Mouse (Mus musculus) adrenal gland, postnatal 25 days (tissue): ENCODE measurements around the gene Ttbk1. TPM values are rescaled to one million over a fixed set of nuclear protein-coding genes. Genes with fewer than 3 reads are reported as not detected.

Experiments used
- DNase-seq: peaks from one replicate; pipeline ENCODE4 v3.0.0; 2021; ENCODE audit warnings: mixed read lengths
- total RNA-seq: library from RNA; stranded (reverse); gene quantifications from 2 replicates; pipeline ENCODE4 v1.2.3, GENCODE M21; 2021

Gene Ttbk1
- total RNA-seq, 1 experiment from 2014 or later: 0.55 TPM

DNA sequence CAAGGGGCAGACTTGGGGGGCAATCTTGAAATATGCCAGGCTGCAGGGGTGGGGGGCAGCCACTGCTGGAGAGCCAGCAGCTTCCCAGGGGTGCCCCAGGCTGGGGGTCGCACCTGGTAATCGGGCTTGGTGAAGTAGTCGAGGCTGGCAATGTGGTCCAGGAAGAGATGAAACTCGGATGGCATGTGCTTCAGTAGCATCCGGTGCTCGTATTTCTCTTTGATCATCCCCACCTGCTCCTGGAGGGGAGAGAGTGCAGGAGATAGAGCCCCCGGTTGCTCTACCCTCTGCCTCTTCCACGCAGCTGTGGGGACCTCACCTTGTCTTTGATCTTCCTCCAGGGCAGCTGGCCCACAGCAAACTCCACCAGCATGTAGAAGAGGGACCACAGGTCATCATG, 10.9 kb downstream of the Ttbk1 start:
- DNase-seq: no peak

DNA sequence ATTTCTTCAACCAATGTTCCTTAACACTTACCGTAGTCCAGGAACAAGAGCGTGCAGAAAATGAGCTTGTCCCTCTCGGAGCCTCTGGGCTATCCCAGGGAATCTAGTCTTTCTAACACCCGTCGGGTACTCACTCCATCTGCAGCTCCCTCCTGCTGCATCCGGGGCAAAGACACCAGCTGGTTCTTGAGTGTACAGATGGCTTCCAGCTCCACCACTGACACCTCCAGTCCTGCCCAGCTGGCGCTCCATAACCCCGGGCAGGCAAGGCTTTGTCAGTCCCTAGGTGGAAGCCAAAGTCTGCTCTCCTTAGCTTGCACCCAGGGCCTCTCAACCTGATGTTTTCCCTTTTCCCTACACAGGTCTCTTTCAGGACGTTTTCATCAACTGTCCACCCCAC, 19.6 kb downstream of the Ttbk1 start:
- no peak for DNase-seq

- peak; percentile 42 for DNase-seq
Observed at GRCm38 (mm10) chr17:46462226-46462625, 25.2 kb downstream of the Ttbk1 start.

- no peak for DNase-seq
Observed at GRCm38 (mm10) chr17:46461347-46461746, 26.1 kb downstream of the Ttbk1 start.

DNA sequence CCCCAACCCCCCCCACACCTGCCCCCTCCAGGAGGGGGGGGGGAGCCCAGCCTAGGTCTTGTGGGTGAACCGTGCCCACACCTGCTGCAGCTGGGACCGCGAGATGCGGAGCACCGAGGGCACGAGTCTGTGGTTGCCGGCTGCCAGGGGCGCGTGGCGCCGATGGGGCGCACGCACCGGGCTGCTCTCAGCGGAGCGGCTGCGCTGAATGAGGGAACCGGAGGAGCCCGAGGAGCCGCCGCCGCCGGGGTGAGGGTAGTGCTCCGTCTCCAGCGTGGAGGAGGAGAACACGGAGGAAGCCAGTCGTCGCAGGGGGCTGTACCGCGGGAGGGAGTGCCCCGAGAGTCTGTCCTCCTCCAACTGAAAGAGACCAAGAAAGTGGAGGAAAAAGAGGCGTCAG, 26.8 kb downstream of the Ttbk1 start:
- no peak for DNase-seq

DNA sequence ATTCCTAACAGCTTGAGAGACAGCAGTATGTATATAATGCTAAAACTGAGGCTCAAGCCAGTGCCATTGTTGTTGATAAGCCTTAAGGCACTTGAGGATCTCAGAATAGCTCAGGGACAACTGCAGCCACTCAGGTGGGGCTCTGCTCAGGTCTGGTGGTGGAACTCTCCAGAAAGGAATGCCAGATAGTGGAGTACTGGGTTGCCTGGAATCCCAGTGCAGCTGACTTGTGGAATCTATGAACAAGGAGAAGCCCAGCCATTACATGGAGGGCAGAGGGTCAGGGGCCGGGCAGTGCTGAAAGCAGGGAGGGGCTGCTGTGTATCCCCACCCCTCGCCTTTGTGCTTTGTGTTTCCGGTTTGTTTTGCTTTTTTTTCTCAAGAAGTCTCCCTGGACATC, 29.0 kb downstream of the Ttbk1 start:
- no peak for DNase-seq

DNA sequence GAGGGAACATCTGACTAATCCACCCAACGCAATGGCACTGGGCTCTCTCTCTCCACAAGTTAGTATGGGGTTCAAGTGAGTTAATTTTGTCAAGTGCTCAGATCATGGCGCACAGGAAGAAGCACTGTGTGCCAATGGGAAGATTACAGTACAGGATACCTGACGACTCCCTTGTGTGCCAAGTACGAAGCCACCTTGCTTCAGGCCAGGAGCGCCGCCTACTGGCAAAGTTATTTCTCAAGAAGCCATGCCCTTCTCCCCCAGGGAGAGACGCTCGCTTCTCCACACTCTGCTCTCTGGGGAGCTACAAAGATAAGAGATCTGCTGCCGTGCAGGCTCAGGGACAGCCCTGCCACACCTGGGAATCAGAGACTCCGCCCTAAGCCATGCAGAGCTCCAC, 29.7 kb downstream of the Ttbk1 start:
- peak; percentile 63 for DNase-seq

DNA sequence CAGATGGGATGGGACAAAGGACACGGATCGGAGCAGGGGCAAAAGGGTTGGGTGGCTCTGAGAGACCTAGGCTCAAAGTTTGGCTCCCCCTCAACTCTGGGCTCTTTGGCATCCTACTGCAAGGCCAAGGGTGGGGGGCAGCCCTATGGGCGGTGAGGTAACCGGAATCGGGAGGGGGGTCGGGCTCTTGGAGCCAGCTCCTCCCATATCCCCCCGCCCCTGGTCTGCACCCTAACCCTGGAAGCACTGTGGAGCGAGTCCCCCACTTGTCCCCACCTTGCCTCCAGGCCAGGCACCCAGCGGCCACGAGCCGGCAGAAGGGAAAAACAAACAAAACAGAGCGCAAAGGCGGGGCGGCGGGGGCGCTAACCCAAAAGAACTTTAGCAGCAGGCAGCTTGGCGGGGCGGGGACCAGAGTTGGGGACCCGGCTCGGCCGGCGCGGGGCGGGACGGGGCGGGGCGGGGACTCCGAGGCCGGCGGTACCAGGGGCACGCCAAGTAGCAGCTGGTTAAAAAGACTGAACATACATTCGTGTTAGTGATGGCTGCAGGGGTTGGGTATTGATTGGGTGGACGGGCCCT, 32.3 kb downstream of the Ttbk1 start:
- peak; percentile 33 for DNase-seq

DNA sequence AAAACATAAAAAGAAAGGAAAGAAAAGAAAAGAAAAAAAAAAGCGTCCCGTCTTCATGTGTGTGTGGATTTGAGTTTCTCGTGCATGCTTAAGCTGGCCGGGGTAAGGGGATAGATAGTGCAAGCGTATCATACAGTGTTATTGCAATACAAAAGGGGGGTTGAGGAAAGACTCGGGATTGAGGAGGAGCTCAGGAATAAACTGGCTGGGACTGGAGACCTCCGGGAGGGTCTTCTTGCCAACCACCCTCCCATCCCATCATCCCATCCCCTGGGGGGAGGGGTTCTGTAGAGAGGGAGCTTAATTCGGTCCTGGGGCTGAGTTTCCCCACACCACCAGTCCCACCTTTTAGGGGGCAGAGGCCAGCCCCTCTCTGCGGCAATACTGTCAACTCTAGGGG, 32.9 kb downstream of the Ttbk1 start:
- DNase-seq: no peak

DNA sequence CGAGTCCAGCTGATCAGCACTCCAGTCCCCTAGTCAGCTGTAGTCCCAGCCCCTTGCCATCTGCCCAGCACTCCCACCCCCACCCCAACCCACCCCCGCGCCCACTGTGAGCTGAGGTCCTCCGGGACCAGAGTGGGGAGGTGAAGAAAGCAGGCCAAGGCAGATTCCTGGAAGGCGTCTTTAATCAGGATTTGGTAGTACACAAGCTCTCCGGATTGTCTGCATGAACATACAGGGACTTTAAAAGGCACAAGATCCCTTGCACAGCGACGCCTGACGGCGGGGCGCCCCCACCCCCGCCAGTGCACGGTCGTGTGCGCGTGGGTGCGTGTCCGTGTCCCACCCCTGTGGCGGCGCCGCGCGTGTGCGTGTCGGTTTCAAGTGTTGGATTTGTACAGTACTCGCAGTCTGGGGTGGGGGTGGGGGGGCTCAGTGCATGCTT, 33.5 kb downstream of the Ttbk1 start:
- no peak for DNase-seq

DNA sequence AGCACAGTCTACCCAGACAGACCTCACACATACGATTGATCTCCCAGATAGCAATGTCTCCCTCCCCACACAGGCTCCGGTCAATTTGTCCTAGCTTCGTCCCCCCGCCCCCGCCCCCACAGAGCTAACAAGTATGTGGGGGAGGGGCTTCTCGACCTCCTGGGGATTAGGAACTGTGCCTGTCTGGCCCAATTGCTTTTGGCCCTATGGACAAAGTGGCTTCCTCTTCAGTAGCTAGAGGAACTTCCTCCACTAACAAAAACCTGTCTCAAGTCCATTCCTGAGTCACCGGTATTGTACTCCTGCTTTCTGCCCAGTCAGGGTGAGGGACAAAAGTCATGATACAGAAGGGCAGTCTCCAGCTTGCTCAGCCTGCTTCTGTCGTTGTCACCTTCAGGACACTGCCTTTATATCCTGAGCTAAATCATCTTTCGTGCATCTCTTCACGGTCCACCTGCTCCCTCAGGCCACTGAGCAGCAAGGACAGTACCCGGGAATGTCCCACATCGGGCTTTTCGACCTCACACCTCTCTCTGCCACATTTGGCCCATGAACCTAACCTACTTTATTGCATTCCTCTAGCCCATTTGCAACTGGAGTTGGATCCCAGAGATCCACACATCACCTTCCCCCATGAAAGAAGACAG, 34.0 kb downstream of the Ttbk1 start:
- no peak for DNase-seq

DNA sequence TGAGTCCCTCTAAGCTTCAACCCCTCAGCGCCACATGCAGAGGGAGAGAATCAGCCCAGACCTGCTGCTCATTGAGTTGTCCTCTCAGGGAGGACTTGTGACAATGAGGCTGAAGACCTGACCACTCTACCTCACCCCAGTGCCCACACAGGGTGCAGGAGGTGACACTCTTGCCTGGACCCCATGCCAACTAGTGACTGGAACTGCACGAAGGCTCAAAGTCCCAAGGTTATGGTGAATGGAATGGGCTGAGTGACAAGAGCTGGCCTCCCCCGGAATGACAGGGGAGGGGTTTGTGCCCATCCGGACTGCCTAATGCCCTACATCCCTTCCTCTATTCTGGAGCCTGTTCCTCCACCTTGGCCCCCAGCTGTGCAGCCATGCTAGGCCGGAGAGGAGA, 34.8 kb downstream of the Ttbk1 start:
- DNase-seq: no peak

GRCm38 (mm10) chr17:46446264-46446663, 41.2 kb downstream of the Ttbk1 start:
- no peak for DNase-seq

DNA sequence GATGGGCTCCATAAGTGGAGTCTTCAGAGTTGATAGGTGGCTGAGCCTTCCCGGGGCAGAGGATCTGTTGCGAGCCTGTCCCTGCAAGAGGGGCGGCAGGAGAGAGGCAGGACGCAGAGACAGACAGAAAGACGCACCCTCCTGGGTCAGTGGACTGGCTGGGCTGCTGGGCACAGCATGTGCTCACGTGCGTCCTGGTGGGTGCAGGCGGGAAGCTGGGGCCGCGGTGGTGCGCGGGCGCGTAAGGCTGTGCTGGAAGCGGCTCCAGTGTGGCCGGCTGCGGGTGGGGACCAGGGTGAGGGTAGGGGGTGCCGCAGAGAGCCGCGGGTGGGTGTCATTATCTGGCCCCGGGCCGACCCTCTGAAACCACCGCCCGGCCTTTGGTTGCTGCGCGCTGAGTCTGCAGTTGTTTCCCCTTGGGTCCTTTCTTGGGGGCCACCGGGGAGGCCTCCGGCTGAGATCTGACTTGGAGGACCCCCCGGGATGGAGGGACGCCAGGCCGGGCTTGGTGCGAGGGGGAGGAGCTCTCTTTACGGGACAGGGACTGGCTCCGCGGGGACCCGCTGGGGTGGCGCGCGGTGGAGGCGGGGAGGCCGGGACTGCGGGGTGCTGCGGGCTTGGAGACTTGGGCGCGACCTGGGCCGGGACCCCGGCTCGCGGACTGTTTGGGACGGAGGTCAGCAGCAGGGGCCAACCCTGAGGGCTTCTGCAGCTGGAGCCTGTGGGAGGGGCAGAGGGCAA, 42.5 kb downstream of the Ttbk1 start:
- no peak for DNase-seq

- no peak for DNase-seq
Observed at GRCm38 (mm10) chr17:46439176-46439575, 48.3 kb downstream of the Ttbk1 start.

- no peak for DNase-seq
Observed at GRCm38 (mm10) chr17:46438298-46438873, 49.1 kb downstream of the Ttbk1 start, which contains the start of gene Slc22a7. TSS of gene Slc22a7 (minus strand) at chr17:46438457.

GRCm38 (mm10) chr17:46436672-46437366, 50.7 kb downstream of the Ttbk1 start:
- no peak for DNase-seq

DNA sequence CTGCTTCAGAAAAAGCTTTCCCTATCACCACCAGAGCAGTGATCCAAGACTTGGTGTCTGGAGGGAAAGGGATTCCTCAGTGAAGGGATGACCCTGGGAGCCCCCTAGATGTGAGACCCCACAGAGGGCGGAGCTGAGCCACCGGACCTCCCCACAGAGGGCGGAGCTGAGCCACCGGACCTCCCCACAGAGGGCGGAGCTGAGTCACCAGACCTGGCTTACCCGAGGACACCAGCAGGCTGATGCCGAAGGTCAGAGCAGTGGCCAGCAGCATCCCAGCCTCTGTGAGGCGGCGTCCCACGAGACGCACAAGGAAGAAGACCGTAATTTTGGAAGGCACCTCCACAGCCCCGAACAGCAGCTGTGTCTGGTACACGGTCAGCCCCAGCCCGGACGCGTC, 53.8 kb downstream of the Ttbk1 start:
- DNase-seq: peak; percentile 56

DNA sequence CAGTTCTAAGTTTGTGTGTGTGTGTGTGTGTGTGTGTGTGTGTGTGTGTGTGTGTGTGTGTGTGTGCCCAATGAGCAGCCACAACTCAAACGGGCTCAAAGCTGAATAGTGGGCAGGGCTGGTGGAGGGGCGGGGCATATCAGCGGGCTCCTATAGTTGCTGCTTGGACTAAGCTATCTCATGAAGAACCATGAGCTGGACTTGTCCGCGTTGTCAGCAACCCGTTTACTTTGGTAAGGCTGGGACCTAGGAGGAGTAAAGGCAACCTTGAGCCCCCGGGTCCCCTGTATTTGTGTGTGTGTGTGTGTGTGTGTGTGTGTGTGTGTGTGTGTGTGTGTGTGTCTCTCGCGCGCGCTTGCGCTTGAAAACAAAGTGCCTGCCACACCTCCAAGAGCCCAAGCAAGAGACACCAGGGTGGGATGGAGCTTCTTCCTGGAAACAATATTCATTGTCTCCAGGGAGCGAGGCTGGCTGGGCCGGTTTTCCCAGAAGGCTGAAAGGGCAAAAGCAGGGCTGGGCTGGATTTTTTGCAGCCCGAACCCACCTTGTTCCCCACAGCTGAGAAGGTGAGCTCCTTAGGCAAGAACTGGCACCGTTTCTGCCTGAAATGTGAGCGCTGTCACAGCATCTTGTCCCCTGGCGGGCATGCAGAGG, 58.6 kb downstream of the Ttbk1 start, which contains the start of gene Crip3:
Gene Crip3 (plus strand): TSS at position 166 of the 654 bp plus-strand sequence.
- DNase-seq: peak; percentile 29

GRCm38 (mm10) chr17:46426496-46426895, 61.0 kb downstream of the Ttbk1 start:
- DNase-seq: no peak

DNA sequence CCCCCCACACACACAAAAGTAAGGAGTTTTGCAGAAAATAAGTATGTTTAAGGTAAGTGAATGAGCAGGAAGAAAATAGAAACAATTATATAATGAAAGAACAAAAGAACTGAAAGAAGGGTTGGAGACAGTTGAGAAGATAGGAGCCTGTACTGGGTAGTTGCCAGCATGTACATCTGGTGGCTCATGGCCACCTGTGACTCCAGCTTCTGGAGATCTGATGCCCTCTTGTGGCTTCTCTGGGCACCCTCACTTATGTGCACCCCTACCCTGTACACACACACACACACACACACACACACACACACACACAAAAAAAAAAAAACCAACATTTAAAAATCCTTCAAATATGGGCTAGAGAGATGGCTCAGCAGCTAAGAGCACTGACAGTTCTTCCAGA, 67.8 kb downstream of the Ttbk1 start:
- DNase-seq: no peak

DNA sequence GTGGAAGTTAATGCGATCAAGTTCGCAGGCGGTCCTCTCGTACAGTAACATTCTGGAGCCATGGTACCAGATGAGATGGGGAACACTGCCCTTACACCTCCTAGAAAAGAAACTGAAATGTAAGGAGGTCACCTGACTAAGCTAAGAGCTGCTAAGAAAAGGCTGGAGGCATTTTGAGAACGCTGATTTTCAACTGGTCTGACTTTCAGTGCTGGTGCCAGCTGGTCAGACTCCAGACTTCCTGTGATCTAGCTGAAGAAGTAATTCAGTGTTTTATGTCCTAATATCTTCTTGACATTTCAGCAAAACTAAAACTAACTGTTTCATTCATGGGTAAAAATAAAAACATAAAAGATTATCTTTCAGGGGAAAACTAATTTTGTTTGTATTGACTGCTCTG, 68.8 kb downstream of the Ttbk1 start:
- DNase-seq: no peak
